ENCODE assay signal across 9 mouse cellular contexts in genomic region chr10:121506731-121507583, GRCm38 (mm10). TPM values are rescaled to one million over a fixed set of nuclear protein-coding genes. Genes with fewer than 3 reads are reported as not detected.
DNase-seq lines count a peak whose midpoint lies in the region; ATAC-seq lines count a peak whose summit lies in the region.
"Had no signal": no experiment of that assay in that cellular context is flagged by ENCODE, and none has a peak within 500 bp of the region (broad histone marks: within the 10 kb centered on the region; RNA-seq: fewer than 3 reads in every experiment).

No protein-coding gene starts in this region.

- 54% methylated on average over 29 of the region's 29 CpGs for WGBS in heart, embryonic 16.5 days

- H3K9ac ChIP-seq in heart, embryonic 16.5 days (ENCODE audit: low read length), result no peak overlapping the region

- H3K36me3 ChIP-seq in heart, embryonic 16.5 days (ENCODE audit: control insufficient read depth, insufficient read depth), result no peaks in the 10 kb centered on the region

- H3K27me3 ChIP-seq in heart, embryonic 16.5 days (ENCODE audit: control insufficient read depth, insufficient read depth, low read length), result no peaks in the 10 kb centered on the region

- peak overlapping the region; percentile 8; the same call in 1 of the 2 replicates for H3K4me2 ChIP-seq in heart, embryonic 16.5 days (ENCODE audit: low read depth, low read length)

- ATAC-seq in heart, embryonic 16.5 days (replicated peaks; ENCODE audit: extremely low read depth, insufficient read depth, low FRiP score), result no peak; the same call in 1 of the 2 replicates

- peak; percentile 47 for DNase-seq in urinary bladder, postnatal 25 days (ENCODE audit: low spot score)
- no peak for DNase-seq in urinary bladder, adult 2 months (ENCODE audit: low spot score)
- peak; percentile 79 for DNase-seq in embryo, embryonic 11 days
- peak; percentile 73 for DNase-seq in kidney, postnatal 14 days
- peak; percentile 73 for DNase-seq in lung, postnatal 14 days
- peak; percentile 62 to 70 for DNase-seq in right cerebral cortex, postnatal 10 days (ENCODE audit: low spot score in 2 of 2)
- no peak for DNase-seq in Muller cell, postnatal 12 days (ENCODE audit: inconsistent ontology term)

- H3K4me1 ChIP-seq in heart, embryonic 16.5 days (ENCODE audit: control insufficient read depth, insufficient read depth, low read length), result peaks cover 31% of the 10 kb centered on the region

- peak overlapping the region; percentile 57 for H3K27ac ChIP-seq in heart, embryonic 16.5 days (ENCODE audit: low read length)

- no peak overlapping the region for H3K4me3 ChIP-seq in heart, embryonic 16.5 days (ENCODE audit: low read length)
- H3K4me3 ChIP-seq: erythroblast, embryonic 14.5 days had no signal

- H3K9me3 ChIP-seq in heart, embryonic 16.5 days (replicated peaks; ENCODE audit: control insufficient read depth, low read length), result no peaks in the 10 kb centered on the region

RNA-seq across cellular contexts. Expression of gene Rassf3, which starts 30.8 kb away (rescaled TPM):
- 106 and 139 TPM in 2 replicates for polyA plus RNA-seq in urinary bladder, adult 2 months (2012; rRNA removed)
- polyA plus RNA-seq in heart, embryonic 16.5 days (2015; fragmentation: Nextera tagmentation; extraction: Ambion mirVana), result 24.1 and 24.8 TPM in 2 replicates

Comparison
In these comparisons a context has a peak if more than half of its experiments do, and no peak if none do; other contexts are left out.
1. DNase-seq: peak in urinary bladder, postnatal 25 days (single experiment), embryo, embryonic 11 days (single experiment), kidney, postnatal 14 days (single experiment), lung, postnatal 14 days (single experiment) and right cerebral cortex, postnatal 10 days (2 of 2); none in urinary bladder, adult 2 months (single experiment) and Muller cell, postnatal 12 days (single experiment).